ENCODE assay signal across 14 mouse cellular contexts in the genomic region with DNA sequence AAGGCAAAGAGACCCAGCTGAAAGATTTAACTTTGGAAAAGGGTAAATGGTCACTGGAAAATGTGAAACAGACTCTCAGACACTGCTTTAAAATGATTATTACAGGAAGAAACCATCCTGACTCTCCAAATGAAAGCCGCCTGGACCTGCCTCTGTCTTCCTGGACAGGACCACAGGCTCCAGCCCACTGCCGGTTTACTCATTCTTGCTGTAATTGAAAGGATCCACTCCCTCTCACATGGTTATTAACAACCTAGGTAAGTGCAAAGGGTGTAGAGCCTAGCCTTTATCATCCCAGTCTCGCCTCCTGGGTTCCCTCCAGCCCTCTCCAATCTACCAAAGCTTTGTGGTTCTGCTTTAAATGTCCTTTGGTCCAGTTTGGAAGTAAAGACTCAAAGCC. TPM values are rescaled to one million over a fixed set of nuclear protein-coding genes. Genes with fewer than 3 reads are reported as not detected.
DNase-seq lines count a peak whose midpoint lies in the region; ATAC-seq and TF ChIP-seq lines count a peak whose summit lies in the region.
"Had no signal": no experiment of that assay in that cellular context is flagged by ENCODE, and none has a peak within 500 bp of the region (broad histone marks: within the 10 kb centered on the region; RNA-seq: fewer than 3 reads in every experiment).

No protein-coding gene starts in this region.

- no peak for TF ChIP-seq EP300 in CH12.LX (IDR thresholded peaks at IDR 0.05; ENCODE audit: low read length)

- H3K27me3 ChIP-seq in heart, embryonic 13.5 days (replicated peaks) = no peaks in the 10 kb centered on the region
- no peaks in the 10 kb centered on the region for H3K27me3 ChIP-seq in CH12.LX (replicated peaks)
- no peaks in the 10 kb centered on the region for H3K27me3 ChIP-seq in embryonic facial prominence, embryonic 15.5 days
- H3K27me3 ChIP-seq in liver, embryonic 13.5 days = no peaks in the 10 kb centered on the region
- H3K27me3 ChIP-seq: neural tube, embryonic 12.5 days had no signal

- H3K4me3 ChIP-seq in heart, embryonic 13.5 days = peak overlapping the region; percentile 83
- H3K4me3 ChIP-seq in CH12.LX (replicated peaks in 1 of 3; ENCODE audit: low read depth in 2 of 3, low read length in 2 of 3, poor library complexity in 1 of 3) = no peak overlapping the region
- H3K4me3 ChIP-seq in embryonic facial prominence, embryonic 15.5 days (replicated peaks) = no peak overlapping the region
- H3K4me3 ChIP-seq in liver, embryonic 13.5 days (replicated peaks) = peak overlapping the region; percentile 93
- H3K4me3 ChIP-seq: left cerebral cortex, adult 2 months; neural tube, embryonic 12.5 days had no signal

- H3K9ac ChIP-seq in heart, embryonic 13.5 days = peak overlapping the region; percentile 33; the same call in 1 of the 2 replicates
- no peak overlapping the region for H3K9ac ChIP-seq in CH12.LX (ENCODE audit: insufficient read depth, low read depth)
- H3K9ac ChIP-seq in embryonic facial prominence, embryonic 15.5 days = no peak overlapping the region
- H3K9ac ChIP-seq in liver, embryonic 13.5 days = peak overlapping the region; percentile 99
- H3K9ac ChIP-seq: neural tube, embryonic 12.5 days had no signal

- peaks cover 2% of the 10 kb centered on the region; the same call in 1 of the 2 replicates for H3K36me3 ChIP-seq in heart, embryonic 13.5 days
- H3K36me3 ChIP-seq in CH12.LX (replicated peaks in 1 of 2; ENCODE audit: control insufficient read depth in 1 of 2, insufficient read depth in 1 of 2, low read length in 1 of 2) = peaks cover 4 to 44% of the 10 kb centered on the region in 2 experiments
- no peaks in the 10 kb centered on the region for H3K36me3 ChIP-seq in embryonic facial prominence, embryonic 15.5 days
- peaks cover 39% of the 10 kb centered on the region for H3K36me3 ChIP-seq in liver, embryonic 13.5 days
- H3K36me3 ChIP-seq: midbrain, embryonic 10.5 days; neural tube, embryonic 12.5 days had no signal

- DNase-seq in heart, adult 18-20 months = no peak
- DNase-seq in CH12.LX (ENCODE audit: extremely low read depth) = no peak
- no peak for DNase-seq in liver, embryonic 13.5 days
- no peak for DNase-seq in thymus, postnatal 14 days
- DNase-seq in embryo, embryonic 9.5 days (ENCODE audit: extremely low spot score) = no peak
- DNase-seq: embryo, embryonic 11 days; right cerebral cortex, adult 18-20 months; thymus, adult 18-20 months had no signal

- WGBS in heart, embryonic 13.5 days = 63% methylated on average over 3 of the region's 3 CpGs
- 65% methylated on average over 3 of the region's 3 CpGs for WGBS in embryonic facial prominence, embryonic 15.5 days
- WGBS in liver, embryonic 13.5 days (ENCODE audit: insufficient replicate concordance) = 46% methylated on average over 3 of the region's 3 CpGs

- no peak for TF ChIP-seq RAD21 in CH12.LX (IDR thresholded peaks at IDR 0.05; ENCODE audit: low read depth, low read length)

- ATAC-seq in heart, embryonic 13.5 days (ENCODE audit: extremely low read depth, insufficient number of reproducible peaks, low FRiP score, low TSS enrichment) = no peak
- ATAC-seq in embryonic facial prominence, embryonic 15.5 days (ENCODE audit: insufficient number of reproducible peaks, low FRiP score, low TSS enrichment, low read depth) = no peak
- no peak for ATAC-seq in liver, embryonic 13.5 days (ENCODE audit: low read depth)
- no peak for ATAC-seq in granulocyte monocyte progenitor cell, adult 5-6 weeks (replicated peaks; ENCODE audit: poor library complexity, severe bottlenecking)

- no peaks in the 10 kb centered on the region for H3K9me3 ChIP-seq in heart, embryonic 13.5 days
- no peaks in the 10 kb centered on the region for H3K9me3 ChIP-seq in CH12.LX (replicated peaks; ENCODE audit: low read length)
- H3K9me3 ChIP-seq in embryonic facial prominence, embryonic 15.5 days (replicated peaks) = no peaks in the 10 kb centered on the region
- H3K9me3 ChIP-seq in liver, embryonic 13.5 days (replicated peaks) = no peaks in the 10 kb centered on the region
- H3K9me3 ChIP-seq: midbrain, embryonic 10.5 days; neural tube, embryonic 12.5 days had no signal

- H3K4me1 ChIP-seq in heart, embryonic 13.5 days = peaks cover 77% of the 10 kb centered on the region
- peaks cover 8 to 60% of the 10 kb centered on the region in 2 experiments for H3K4me1 ChIP-seq in CH12.LX (ENCODE audit: control insufficient read depth in 1 of 2, insufficient read depth in 2 of 2)
- H3K4me1 ChIP-seq in embryonic facial prominence, embryonic 15.5 days = peaks cover 52% of the 10 kb centered on the region
- H3K4me1 ChIP-seq in liver, embryonic 13.5 days (replicated peaks) = peaks cover 76% of the 10 kb centered on the region

- dilution Hi-C loops in CH12.LX (cut with MboI; ENCODE audit: extremely low pct_ligation_motif_present, extremely low pct_unique_long_range_greater_than_20kb, low sequenced_read_pairs) = no loop called here

- peaks cover 71% of the 10 kb centered on the region for H3K79me2 ChIP-seq in CH12.LX (replicated peaks; ENCODE audit: control insufficient read depth, extremely low read depth, insufficient read depth, poor library complexity, severe bottlenecking)

- H3K4me2 ChIP-seq in heart, embryonic 13.5 days = peak overlapping the region; percentile 88
- peak overlapping the region; percentile 54; the same call in 1 of the 2 replicates for H3K4me2 ChIP-seq in CH12.LX (ENCODE audit: insufficient read depth, low read depth, poor library complexity, severe bottlenecking)
- H3K4me2 ChIP-seq in embryonic facial prominence, embryonic 15.5 days (replicated peaks) = 0 out of 2 replicates have a peak overlapping the region, but pooled peaks have one; percentile 10
- H3K4me2 ChIP-seq in liver, embryonic 13.5 days = peak overlapping the region; percentile 85

- no peak for TF ChIP-seq CTCF in CH12.LX (conservative IDR thresholded peaks at IDR 0.05 in 1 of 2, IDR thresholded peaks at IDR 0.05 in 1 of 2; ENCODE audit: low read depth in 2 of 2, low read length in 2 of 2)

- H3K27ac ChIP-seq in heart, embryonic 13.5 days (replicated peaks) = peak overlapping the region; percentile 12; the same call in 1 of the 2 replicates
- no peak overlapping the region for H3K27ac ChIP-seq in CH12.LX (ENCODE audit: insufficient read depth, low read depth)
- H3K27ac ChIP-seq in embryonic facial prominence, embryonic 15.5 days (replicated peaks) = no peak overlapping the region
- H3K27ac ChIP-seq in liver, embryonic 13.5 days = peak overlapping the region; percentile 100
- H3K27ac ChIP-seq: left cerebral cortex, adult 2 months; midbrain, embryonic 10.5 days; neural tube, embryonic 12.5 days had no signal

- in situ Hi-C loops in CH12.LX (cut with MboI; ENCODE audit: low pct_ligation_motif_present, low pct_unique_long_range_greater_than_20kb, low sequenced_read_pairs) = loop anchor here (10.0 kb wide), 1 partner anchor 64 kb away; no protein-coding TSS in a partner anchor

- no peak for TF ChIP-seq POLR2A in CH12.LX (IDR thresholded peaks at IDR 0.05; ENCODE audit: low read depth, low read length)

TF ChIP-seq in CH12.LX, 34 proteins besides CTCF, POLR2A, EP300 and RAD21:
- TF ChIP-seq RCOR1 (conservative IDR thresholded peaks at IDR 0.05; ENCODE audit: low read depth, low read length) (no peak), HCFC1 (IDR thresholded peaks at IDR 0.05; ENCODE audit: low read depth, low read length) (no peak), ETS1 (conservative IDR thresholded peaks at IDR 0.05; ENCODE audit: low read depth, low read length) (no peak), ELF1 (IDR thresholded peaks at IDR 0.05; ENCODE audit: low read depth, low read length) (no peak), SIN3A (IDR thresholded peaks at IDR 0.05; ENCODE audit: low read length) (no peak), PAX5 (IDR thresholded peaks at IDR 0.05; ENCODE audit: low read length) (no peak), UBTF (IDR thresholded peaks at IDR 0.05; ENCODE audit: low read depth, low read length) (no peak), BHLHE40 (IDR thresholded peaks at IDR 0.05; ENCODE audit: low read depth, low read length) (no peak), ZC3H11A (IDR thresholded peaks at IDR 0.05; ENCODE audit: low read depth, low read length) (no peak), CHD2 (IDR thresholded peaks at IDR 0.05; ENCODE audit: low read length) (no peak), NRF1 (IDR thresholded peaks at IDR 0.05; ENCODE audit: low read depth, low read length) (no peak), USF1 (IDR thresholded peaks at IDR 0.05; ENCODE audit: low read depth, low read length) (no peak), KAT2A (IDR thresholded peaks at IDR 0.05; ENCODE audit: insufficient replicate concordance, low read length) (no peak)

RNA-seq across cellular contexts. Expression of a gene that starts 3.2 kb away (rescaled TPM):
- 42.8 and 43.7 TPM in 2 replicates for polyA plus RNA-seq in heart, embryonic 13.5 days (2015; fragmentation: Nextera tagmentation; extraction: Ambion mirVana)
- 10 to 100 TPM; 58.8 to 61.7 TPM for total RNA-seq in heart, adult 18-20 months (2021)
- total RNA-seq in CH12.LX (2012; rRNA removed) (11.6 and 13.9 TPM in 2 replicates), CH12.LX (2014; rRNA removed) (21.7 and 23.3 TPM in 2 replicates)
- 32.6 and 35.5 TPM in 2 replicates for polyA plus RNA-seq in CH12.LX (2012; ENCODE audit: insufficient read length, low read depth)
- polyA plus RNA-seq in embryonic facial prominence, embryonic 15.5 days (2015; fragmentation: Nextera tagmentation; extraction: Ambion mirVana) = 50.7 and 56.1 TPM in 2 replicates
- polyA plus RNA-seq in liver, embryonic 13.5 days (2015; fragmentation: Nextera tagmentation; extraction: Ambion mirVana) = 44.6 and 54.3 TPM in 2 replicates
- total RNA-seq in granulocyte monocyte progenitor cell, adult 5-6 weeks (2014; fragmentation: Nextera tagmentation) = 80.1 and 90.3 TPM in 2 replicates
- total RNA-seq in granulocyte monocyte progenitor cell, adult 5-6 weeks (2017) = 55.3 and 68.7 TPM in 2 replicates

RNA-seq across cellular contexts. Expression of a gene that starts 42.1 kb away (rescaled TPM):
- 188 and 192 TPM in 2 replicates for polyA plus RNA-seq in heart, embryonic 13.5 days (2015; fragmentation: Nextera tagmentation; extraction: Ambion mirVana)
- 100 to 1,000 TPM; 157 to 174 TPM for total RNA-seq in heart, adult 18-20 months (2021)
- total RNA-seq in CH12.LX (2012; rRNA removed) (83.1 and 105 TPM in 2 replicates), CH12.LX (2014; rRNA removed) (229 and 278 TPM in 2 replicates)
- polyA plus RNA-seq in CH12.LX (2012; ENCODE audit: insufficient read length, low read depth) = 373 and 540 TPM in 2 replicates
- 242 and 268 TPM in 2 replicates for polyA plus RNA-seq in embryonic facial prominence, embryonic 15.5 days (2015; fragmentation: Nextera tagmentation; extraction: Ambion mirVana)
- 161 and 182 TPM in 2 replicates for polyA plus RNA-seq in liver, embryonic 13.5 days (2015; fragmentation: Nextera tagmentation; extraction: Ambion mirVana)
- total RNA-seq in granulocyte monocyte progenitor cell, adult 5-6 weeks (2014; fragmentation: Nextera tagmentation) = 734 and 909 TPM in 2 replicates
- 363 and 370 TPM in 2 replicates for total RNA-seq in granulocyte monocyte progenitor cell, adult 5-6 weeks (2017)

Comparison
In these comparisons a context has a peak if more than half of its experiments do, and no peak if none do; other contexts are left out.
1. H3K27ac ChIP-seq: peak in heart, embryonic 13.5 days (single experiment) and liver, embryonic 13.5 days (single experiment); none in CH12.LX (single experiment) and embryonic facial prominence, embryonic 15.5 days (single experiment).
2. H3K4me2 ChIP-seq: peak in every context shown above with its lines; median percentile 88 in heart, embryonic 13.5 days; 85 in liver, embryonic 13.5 days; 54 in CH12.LX; 10 in embryonic facial prominence, embryonic 15.5 days.
3. H3K4me3 ChIP-seq: peak in heart, embryonic 13.5 days (single experiment) and liver, embryonic 13.5 days (single experiment); none in CH12.LX (0 of 3) and embryonic facial prominence, embryonic 15.5 days (single experiment).
4. H3K9ac ChIP-seq: peak in heart, embryonic 13.5 days (single experiment) and liver, embryonic 13.5 days (single experiment); none in CH12.LX (single experiment) and embryonic facial prominence, embryonic 15.5 days (single experiment).